Mouse (Mus musculus) kidney, postnatal 0 days (tissue): ENCODE measurements around the gene Hras. TPM values are rescaled to one million over a fixed set of nuclear protein-coding genes. Genes with fewer than 3 reads are reported as not detected.

Experiments
- ATAC-seq: fragments of 200-750 bp; cut with Nextera tagmentation; replicated peaks from 2 replicates; pipeline ENCODE4 v1.8.0; 2017; ENCODE audit warnings: low read depth, moderate number of reproducible peaks, moderate TSS enrichment, moderate library complexity; ENCODE audit not compliant: low FRiP score
- DNase-seq: peaks from one replicate; pipeline ENCODE4 v3.0.0-alpha.2; 2016; ENCODE audit warnings: low spot score
- H3K27ac ChIP-seq: fragments of 300-500 bp; sonication (generic); 2 replicates; pipeline ENCODE4 v1.5.1; 2014; ENCODE audit warnings: mild to moderate bottlenecking
- H3K27me3 ChIP-seq: fragments of 300-500 bp; sonication (generic); 2 replicates; pipeline ENCODE4 v1.6.1; 2014; ENCODE audit warnings: low read length, mixed read lengths; ENCODE audit not compliant: insufficient read depth
- H3K36me3 ChIP-seq: fragments of 300-500 bp; sonication (generic); 2 replicates; pipeline ENCODE4 v1.6.1; 2014; ENCODE audit warnings: low read length, mixed read lengths; ENCODE audit not compliant: insufficient read depth
- H3K4me1 ChIP-seq: fragments of 300-500 bp; sonication (generic); replicated peaks from 2 replicates; pipeline ENCODE4 v1.6.1; 2014; ENCODE audit warnings: antibody characterized with exemption, low read length, mixed read lengths; ENCODE audit not compliant: insufficient read depth
- H3K4me2 ChIP-seq: fragments of 300-500 bp; sonication (generic); 2 replicates; pipeline ENCODE4 v1.6.1; 2014; ENCODE audit warnings: mild to moderate bottlenecking, low read length, moderate library complexity, mixed read lengths
- H3K4me3 ChIP-seq: fragments of 300-500 bp; sonication (generic); replicated peaks from 2 replicates; pipeline ENCODE4 v1.5.1; 2014; ENCODE audit warnings: low read depth, low read length
- H3K9ac ChIP-seq: fragments of 300-500 bp; sonication (generic); 2 replicates; pipeline ENCODE4 v1.6.1; 2014; ENCODE audit warnings: low read depth, low read length
- H3K9me3 ChIP-seq: fragments of 300-500 bp; sonication (generic); replicated peaks from 2 replicates; pipeline ENCODE4 v1.6.1; 2016; ENCODE audit warnings: low read length, inconsistent platforms, mixed read lengths
- CTCF ChIP-seq: IDR thresholded peaks from 2 replicates; pipeline ENCODE4 v1.5.1; 2016; ENCODE audit warnings: antibody characterized with exemption, low read depth, mild to moderate bottlenecking, moderate library complexity
- WGBS: fragments of 180-500 bp; shearing (Covaris S2); extraction: QIAGEN DNeasy Blood & Tissue Kit; methylation state at CpG from one replicate; pipeline ENCODE4 v1.1.7; 2014; 5-methylcytosine and 5-hydroxymethylcytosine counted together
- polyA plus RNA-seq: library from polyadenylated mRNA; unstranded; fragments of >200 nt; fragmentation: Nextera tagmentation; extraction: Ambion mirVana; gene quantifications from 2 replicates; pipeline ENCODE4 v1.2.1, GENCODE M21; 2015

Hras gene
- polyA plus RNA-seq, 1 experiment from 2014 or later = 95.5 TPM

DNA sequence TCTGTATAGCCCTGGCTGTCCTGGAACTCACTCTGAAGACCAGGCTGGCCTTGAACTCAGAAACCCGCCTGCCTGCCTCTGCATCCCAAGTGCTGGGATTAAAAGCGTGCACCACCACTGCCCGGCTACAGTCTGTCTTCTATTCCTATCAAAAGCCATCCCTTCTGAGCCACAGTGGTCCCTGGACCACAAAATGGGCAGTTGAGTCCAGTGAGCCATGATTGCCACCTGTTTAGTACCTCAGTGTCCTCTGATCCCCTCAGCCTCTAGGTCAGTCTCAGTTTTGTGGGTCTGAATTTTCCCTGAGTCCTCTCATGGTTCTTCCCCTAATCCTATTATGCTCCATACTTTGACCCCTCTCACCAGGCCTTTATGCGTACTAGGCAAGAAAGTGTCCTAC is 34.0 kb upstream of the Hras start:
- no peak for DNase-seq
- TF ChIP-seq CTCF = no peak
- 0 out of 2 replicates have a peak overlapping the region, but pooled peaks have one; percentile 99 for H3K9ac ChIP-seq
- peaks cover 7% of the 10 kb centered on the region; the same call in 1 of the 2 replicates for H3K36me3 ChIP-seq
- peak overlapping the region; percentile 68; the same call in 1 of the 2 replicates for H3K4me2 ChIP-seq
- ATAC-seq = no peak
- no peak overlapping the region for H3K4me3 ChIP-seq
- H3K27ac ChIP-seq = no peak overlapping the region
- WGBS = 77% methylated on average over 4 of the region's 4 CpGs
- H3K27me3 ChIP-seq = no peaks in the 10 kb centered on the region
- H3K9me3 ChIP-seq = no peaks in the 10 kb centered on the region
- H3K4me1 ChIP-seq = 0 out of 2 replicates have a peak, but pooled peaks cover 12% of the 10 kb centered on the region

DNA sequence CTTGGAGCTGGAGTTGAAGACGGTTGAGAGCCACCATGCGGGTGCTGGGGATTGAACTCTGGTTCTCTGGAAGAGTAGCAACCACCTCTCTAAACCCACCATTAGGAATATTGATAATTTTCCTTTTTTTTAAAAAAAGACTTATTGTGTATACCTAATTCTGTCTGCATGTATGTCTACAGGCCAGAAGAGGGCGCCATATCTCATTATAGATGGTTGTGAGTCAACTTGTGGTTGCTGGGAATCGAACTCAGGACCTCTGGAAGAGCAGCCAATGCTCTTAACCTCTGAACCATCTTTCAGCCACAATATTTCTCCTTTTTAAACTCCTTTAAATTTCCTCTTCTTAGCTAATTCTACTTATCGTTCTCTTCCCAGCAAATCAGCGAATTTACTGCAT is 32.7 kb upstream of the Hras start:
- Histone ChIP-seq H3K4me3 (no peak overlapping the region), H3K9ac (no peak overlapping the region), H3K36me3 (no peaks in the 10 kb centered on the region), H3K4me2 (no peak overlapping the region), H3K9me3 (no peaks in the 10 kb centered on the region), H3K27ac (no peak overlapping the region), H3K4me1 (peaks cover 19% of the 10 kb centered on the region; the same call in 1 of the 2 replicates), H3K27me3 (no peaks in the 10 kb centered on the region)
- 84% methylated on average over 6 of the region's 6 CpGs for WGBS
- 0 out of 2 replicates have a peak, but pooled peaks have one; percentile 18 for TF ChIP-seq CTCF
- ATAC-seq = no peak
- no peak for DNase-seq

GRCm38 (mm10) chr7:141222696-141223215 is 29.0 kb upstream of the Hras start:
- DNase-seq (no peak), ATAC-seq (no peak)
- H3K4me3 ChIP-seq = no peak overlapping the region
- no peaks in the 10 kb centered on the region for H3K27me3 ChIP-seq
- TF ChIP-seq CTCF = no peak
- peak overlapping the region; percentile 73; the same call in 1 of the 2 replicates for H3K27ac ChIP-seq
- no peak overlapping the region for H3K4me2 ChIP-seq
- H3K9me3 ChIP-seq = no peaks in the 10 kb centered on the region
- 85% methylated on average over 4 of the region's 4 CpGs for WGBS
- no peaks in the 10 kb centered on the region for H3K36me3 ChIP-seq
- H3K4me1 ChIP-seq = peaks cover 31% of the 10 kb centered on the region; the same call in 1 of the 2 replicates
- H3K9ac ChIP-seq = 0 out of 2 replicates have a peak overlapping the region, but pooled peaks have one; percentile 24

DNA sequence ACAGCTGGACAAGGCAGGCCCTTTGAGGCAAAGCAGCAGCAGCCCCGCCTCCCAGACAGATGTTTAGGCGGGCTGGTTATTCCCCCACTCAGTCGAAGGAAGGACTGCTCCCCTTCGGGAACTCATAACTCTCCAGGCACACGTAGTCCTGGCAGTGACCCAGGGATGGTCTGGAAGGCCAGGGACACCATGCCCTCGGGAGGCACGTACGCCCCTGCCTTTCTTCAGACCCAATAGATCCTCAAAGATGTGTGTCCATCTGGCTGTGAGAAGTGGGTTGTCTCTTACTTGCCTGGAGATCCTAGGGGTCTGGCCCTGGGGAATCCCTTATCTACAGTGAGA is 28.3 kb upstream of the Hras start:
- Histone ChIP-seq H3K27ac (peak overlapping the region; percentile 73; the same call in 1 of the 2 replicates), H3K4me3 (no peak overlapping the region; the same call in 1 of the 2 replicates), H3K36me3 (no peaks in the 10 kb centered on the region), H3K9ac (peak overlapping the region; percentile 24; the same call in 1 of the 2 replicates), H3K4me1 (peaks cover 35% of the 10 kb centered on the region; the same call in 1 of the 2 replicates), H3K4me2 (peak overlapping the region; percentile 94), H3K9me3 (no peaks in the 10 kb centered on the region), H3K27me3 (no peaks in the 10 kb centered on the region)
- no peak for ATAC-seq
- no peak for DNase-seq
- no peak for TF ChIP-seq CTCF
- WGBS = 2% methylated on average over 8 of the region's 8 CpGs

DNA sequence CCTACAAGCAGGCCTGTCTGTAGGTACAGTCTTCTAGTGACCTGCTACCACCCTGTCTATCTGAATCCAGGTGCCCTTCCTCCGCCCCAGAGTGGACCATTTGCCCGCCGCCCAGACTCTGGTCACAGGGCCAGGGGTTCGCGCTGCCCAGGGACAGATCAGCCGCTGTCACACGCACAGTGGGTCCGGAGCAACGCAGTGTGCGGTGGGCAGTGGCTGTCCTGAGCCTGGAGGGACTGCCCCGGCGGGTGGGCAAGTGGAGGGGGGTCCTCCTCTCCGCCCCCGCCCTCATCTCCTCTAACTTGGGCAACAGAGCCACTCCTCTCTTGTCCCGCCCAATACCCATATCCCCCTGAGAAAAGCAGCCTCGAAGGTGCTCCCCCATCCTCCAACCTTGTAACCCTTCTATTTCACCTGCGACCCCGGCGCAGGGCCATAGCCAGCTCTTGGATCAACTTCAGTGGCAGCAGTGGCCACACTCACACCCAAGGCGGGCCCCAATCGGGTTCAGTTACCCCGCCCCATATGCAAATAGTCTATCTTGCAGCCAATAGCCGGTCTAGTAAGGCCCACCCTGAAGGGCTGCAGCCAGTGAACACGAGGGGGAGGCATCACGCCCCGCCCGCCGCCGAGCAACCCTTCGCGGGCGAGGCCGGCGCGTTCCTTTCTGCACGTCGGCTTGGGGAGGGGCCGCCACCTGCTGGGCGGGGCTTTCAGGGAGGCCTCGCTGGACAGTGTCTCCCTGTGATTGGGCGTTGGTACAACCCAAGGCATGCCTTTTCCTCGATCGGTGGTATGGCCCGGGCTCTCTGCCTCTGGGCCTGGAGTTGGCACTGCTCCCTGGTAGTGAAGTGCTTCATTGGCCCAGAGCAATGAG is 27.7 kb upstream of the Hras start:
- 4% methylated on average over 44 of the region's 44 CpGs for WGBS
- Histone ChIP-seq H3K27ac (peak overlapping the region; percentile 74), H3K4me1 (peaks cover 42% of the 10 kb centered on the region; the same call in 1 of the 2 replicates), H3K9me3 (no peaks in the 10 kb centered on the region), H3K4me3 (peak overlapping the region; percentile 50), H3K27me3 (no peaks in the 10 kb centered on the region), H3K36me3 (no peaks in the 10 kb centered on the region), H3K4me2 (peak overlapping the region; percentile 94), H3K9ac (peak overlapping the region; percentile 71)
- ATAC-seq = peak; percentile 97
- DNase-seq = peak; percentile 99
- peak; percentile 65 for TF ChIP-seq CTCF

GRCm38 (mm10) chr7:141220377-141220776 is 26.6 kb upstream of the Hras start:
- H3K4me1 ChIP-seq = peaks cover 48% of the 10 kb centered on the region; the same call in 1 of the 2 replicates
- no peaks in the 10 kb centered on the region for H3K36me3 ChIP-seq
- H3K27ac ChIP-seq = peak overlapping the region; percentile 74; the same call in 1 of the 2 replicates
- no peaks in the 10 kb centered on the region for H3K27me3 ChIP-seq
- no peak overlapping the region for H3K4me3 ChIP-seq
- ATAC-seq (no peak), DNase-seq (no peak)
- H3K9me3 ChIP-seq = no peaks in the 10 kb centered on the region
- peak overlapping the region; percentile 94 for H3K4me2 ChIP-seq
- H3K9ac ChIP-seq = 0 out of 2 replicates have a peak overlapping the region, but pooled peaks have one; percentile 71
- TF ChIP-seq CTCF = no peak
- 74% methylated on average over 1 of the region's 1 CpGs for WGBS
